Mouse (Mus musculus) small intestine, adult 2 months (tissue): ENCODE measurements at regions not wholly inside any gene's neighbourhood (a gene's known extent, or its start where the extent isn't known, plus 50 kb on each side); places are given as distances from the start of the nearest gene placed in this dataset.

Source experiments
- H3K27ac ChIP-seq: fragments of 200-500 bp; 2 replicates; pipeline ENCODE4 v1.5.1; 2012; ENCODE audit warnings: low read depth, low read length, control low read depth, inconsistent platforms; ENCODE audit not compliant: insufficient read depth
- H3K27me3 ChIP-seq: fragments of 200-500 bp; 2 replicates; pipeline ENCODE4 v1.6.1; 2012; ENCODE audit warnings: mild to moderate bottlenecking, moderate library complexity, low read length, inconsistent platforms; ENCODE audit not compliant: control insufficient read depth, insufficient read depth
- H3K36me3 ChIP-seq: fragments of 200-500 bp; 2 replicates; pipeline ENCODE4 v1.6.1; 2012; ENCODE audit warnings: mild to moderate bottlenecking, low read length, control low read depth, inconsistent platforms; ENCODE audit not compliant: control insufficient read depth, insufficient read depth
- H3K4me1 ChIP-seq: fragments of 200-500 bp; 2 replicates; pipeline ENCODE4 v1.6.1; 2012; ENCODE audit warnings: low read length, inconsistent platforms, mixed read lengths; ENCODE audit not compliant: control insufficient read depth, insufficient read depth, insufficient read length
- H3K4me3 ChIP-seq: fragments of 200-500 bp; 2 replicates; pipeline ENCODE4 v1.5.1; 2012; ENCODE audit warnings: low read depth, mild to moderate bottlenecking, control low read depth, inconsistent platforms, low read length, moderate library complexity
- CTCF ChIP-seq: fragments of 200-500 bp; IDR thresholded peaks from 2 replicates; pipeline ENCODE4 v1.5.1; 2012; ENCODE audit warnings: low read depth, mild to moderate bottlenecking, control low read depth, inconsistent platforms, low read length, moderate library complexity, mixed read lengths; ENCODE audit not compliant: insufficient replicate concordance, insufficient read length; ENCODE audit errors: extremely low read depth
- POLR2A ChIP-seq: fragments of 200-500 bp; IDR thresholded peaks from 2 replicates; pipeline ENCODE4 v1.6.1; 2012; ENCODE audit warnings: low read depth, mild to moderate bottlenecking, control low read depth, inconsistent platforms, low read length, moderate library complexity
- WGBS: fragments of 180-500 bp; shearing (Covaris S2); methylation state at CpG from one replicate; pipeline ENCODE4 v1.1.7; 2018; 5-methylcytosine and 5-hydroxymethylcytosine counted together

- no peak overlapping the region; the same call in 1 of the 2 replicates for H3K27ac ChIP-seq
- WGBS, result 25% methylated on average over 4 of the region's 4 CpGs
These were observed 523.4 kb upstream of the A1bg start for GRCm38 (mm10) chr15:61446053-61446840.

DNA sequence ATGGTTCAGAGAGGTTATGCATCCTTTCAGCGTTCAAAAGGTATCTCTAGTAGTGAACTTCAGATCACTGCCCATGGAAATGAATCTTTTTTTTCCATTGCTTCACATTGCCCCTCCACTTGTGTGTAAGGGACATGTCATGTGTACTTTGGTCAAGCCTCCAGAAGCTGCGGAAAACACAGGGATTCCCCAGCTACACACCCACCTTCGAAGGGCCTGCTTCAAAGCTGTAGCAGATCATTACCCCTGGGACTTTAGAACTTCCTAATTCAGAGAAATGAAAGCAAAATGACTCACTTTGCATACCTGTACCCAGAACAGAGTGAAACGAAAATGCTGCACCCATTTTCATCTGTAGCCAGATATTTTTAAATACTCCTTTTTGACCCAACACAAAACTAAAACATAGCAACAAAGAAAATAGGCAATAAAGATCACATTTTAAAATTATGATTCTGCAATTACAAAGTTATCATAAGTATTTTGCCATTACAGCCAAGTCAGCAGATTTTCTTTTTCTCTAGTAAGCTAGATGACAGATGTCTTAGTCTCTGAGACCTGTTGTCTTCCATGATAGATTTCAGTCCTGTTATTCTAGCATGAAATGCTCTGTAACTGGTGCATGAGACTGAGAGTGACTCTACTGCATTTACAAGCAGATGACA lies 519.1 kb upstream of the A1bg start:
- Histone ChIP-seq H3K36me3 (no peaks in the 10 kb centered on the region), H3K27ac (no peak overlapping the region), H3K27me3 (no peaks in the 10 kb centered on the region), H3K4me1 (peaks cover 8% of the 10 kb centered on the region; the same call in 1 of the 2 replicates), H3K4me3 (no peak overlapping the region)
- WGBS, result 36% methylated on average over 4 of the region's 4 CpGs
- TF ChIP-seq CTCF, result no peak
- no peak for TF ChIP-seq POLR2A

More at GRCm38 (mm10) chr15:61446053-61446840, 523.4 kb upstream of the A1bg start:
- Histone ChIP-seq H3K4me3 (no peak overlapping the region), H3K36me3 (no peaks in the 10 kb centered on the region), H3K27me3 (no peaks in the 10 kb centered on the region), H3K4me1 (peaks cover 10% of the 10 kb centered on the region; the same call in 1 of the 2 replicates)
- TF ChIP-seq POLR2A (no peak), CTCF (no peak)

GRCm38 (mm10) chr15:61441012-61441411 lies 518.2 kb upstream of the A1bg start:
- TF ChIP-seq POLR2A (no peak), CTCF (no peak)
- 93% methylated on average over 2 of the region's 2 CpGs for WGBS
- Histone ChIP-seq H3K27me3 (no peaks in the 10 kb centered on the region), H3K36me3 (no peaks in the 10 kb centered on the region), H3K27ac (no peak overlapping the region), H3K4me3 (no peak overlapping the region), H3K4me1 (peaks cover 6% of the 10 kb centered on the region; the same call in 1 of the 2 replicates)

DNA sequence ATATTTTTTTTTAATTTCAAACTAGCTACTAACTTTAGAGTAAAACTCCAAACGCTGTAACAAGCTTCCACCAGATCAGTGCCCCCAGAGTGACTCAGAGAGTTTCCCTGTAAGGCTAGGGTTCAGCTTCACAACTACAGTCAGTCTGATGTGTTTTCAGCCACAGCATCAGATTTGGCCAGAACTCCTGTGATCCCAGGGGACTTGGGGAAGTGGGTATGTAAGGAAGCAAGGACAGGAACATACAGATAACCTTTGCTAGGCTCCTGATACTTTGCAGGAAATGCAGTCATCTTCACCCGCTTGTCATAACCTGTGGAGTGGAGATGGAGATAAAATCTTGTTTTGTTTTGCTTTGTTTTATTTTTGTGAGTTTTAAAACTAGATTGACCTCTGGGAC lies 517.5 kb upstream of the A1bg start:
- TF ChIP-seq CTCF, result no peak
- no peak for TF ChIP-seq POLR2A
- Histone ChIP-seq H3K27me3 (no peaks in the 10 kb centered on the region), H3K4me1 (peaks cover 5% of the 10 kb centered on the region; the same call in 1 of the 2 replicates), H3K4me3 (no peak overlapping the region), H3K36me3 (no peaks in the 10 kb centered on the region), H3K27ac (no peak overlapping the region)
- WGBS, result 90% methylated on average over 2 of the region's 2 CpGs

DNA sequence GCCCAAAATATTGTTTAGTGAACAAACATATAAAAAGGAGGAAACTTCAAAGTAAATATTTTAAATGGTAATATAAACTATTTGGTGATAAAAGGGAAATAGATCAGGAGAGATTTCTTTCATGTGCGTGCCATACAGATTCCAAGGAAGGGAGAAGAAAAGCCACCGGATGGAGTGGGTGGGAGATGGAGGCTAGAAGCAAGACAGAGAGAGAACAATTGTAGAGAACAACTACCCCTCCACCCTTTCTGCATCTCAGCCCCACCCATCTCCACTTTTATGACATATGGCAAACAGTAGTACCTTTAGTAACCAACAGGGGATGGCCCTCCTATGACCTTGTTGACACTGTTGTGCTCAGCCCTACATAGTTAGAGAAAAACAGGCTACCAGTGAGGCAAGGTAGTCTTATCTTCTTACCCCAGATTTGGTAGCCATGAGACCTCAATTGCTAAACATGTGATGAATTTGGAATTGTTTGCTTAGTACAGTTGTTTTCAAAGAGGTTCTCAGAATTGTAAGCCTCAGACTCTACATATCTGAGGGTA lies 516.9 kb upstream of the A1bg start:
- no peaks in the 10 kb centered on the region for H3K36me3 ChIP-seq
- no peak overlapping the region for H3K4me3 ChIP-seq
- no peaks in the 10 kb centered on the region for H3K27me3 ChIP-seq
- peaks cover 5% of the 10 kb centered on the region; the same call in 1 of the 2 replicates for H3K4me1 ChIP-seq
- 83% methylated on average over 2 of the region's 2 CpGs for WGBS
- TF ChIP-seq CTCF (no peak), POLR2A (no peak)
- no peak overlapping the region for H3K27ac ChIP-seq

DNA sequence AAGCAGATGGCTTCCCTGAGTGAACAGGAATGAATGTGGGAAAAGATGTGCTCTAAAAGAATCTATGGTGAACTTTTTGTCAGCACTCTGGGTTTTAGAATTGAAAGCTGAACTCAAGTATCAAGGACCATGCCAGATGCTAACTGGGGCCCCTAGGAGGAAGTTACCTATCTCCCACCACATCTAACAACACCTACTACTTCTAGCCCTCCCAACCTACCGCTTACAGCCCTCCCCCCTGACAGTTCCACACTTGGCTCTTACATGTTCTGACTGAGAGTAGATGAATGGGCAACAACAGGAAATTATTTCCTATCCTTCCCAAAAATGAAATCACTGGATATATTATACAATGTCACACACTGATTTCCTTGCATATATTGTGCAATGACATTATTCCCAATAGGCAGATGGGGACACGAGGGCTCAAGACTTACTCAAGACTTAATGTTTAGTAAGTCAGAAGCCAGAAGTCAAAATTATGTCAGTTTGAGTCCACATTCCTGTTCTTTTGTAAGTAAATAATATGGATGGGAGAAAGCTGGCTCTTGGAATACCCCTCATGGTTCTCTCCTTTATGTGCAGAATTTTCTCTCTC lies 506.1 kb upstream of the A1bg start:
- Histone ChIP-seq H3K36me3 (no peaks in the 10 kb centered on the region), H3K27ac (no peak overlapping the region), H3K4me3 (no peak overlapping the region), H3K27me3 (no peaks in the 10 kb centered on the region), H3K4me1 (no peaks in the 10 kb centered on the region)
- WGBS, result 78% methylated on average over 2 of the region's 2 CpGs
- TF ChIP-seq CTCF (no peak), POLR2A (no peak)
